Comparison of ENCODE assay signal across 14 mouse cellular contexts in the genomic region with DNA sequence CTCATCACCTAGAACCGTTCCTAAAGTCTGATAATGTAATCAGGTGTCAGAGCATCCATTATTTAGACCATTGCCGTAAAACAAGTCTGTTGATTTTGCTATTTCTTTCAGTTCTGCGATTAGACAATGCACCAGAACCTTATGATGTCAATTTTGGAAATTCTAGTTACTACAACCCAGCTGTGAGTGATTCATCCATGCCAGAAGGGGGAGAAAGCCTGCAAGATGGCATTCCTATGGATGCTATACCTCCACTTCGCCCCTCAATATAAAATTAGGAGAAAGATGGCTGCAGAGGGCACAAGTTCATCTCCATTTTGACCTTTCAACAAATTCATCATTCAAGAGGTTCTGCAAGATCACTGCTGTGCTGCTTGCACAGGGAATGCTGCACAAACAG. TPM values are rescaled to one million over a fixed set of nuclear protein-coding genes. Genes with fewer than 3 reads are reported as not detected.
"Had no signal": no experiment of that assay in that cellular context is flagged by ENCODE, and none has a peak within 500 bp of the region (broad histone marks: within the 10 kb centered on the region; RNA-seq: fewer than 3 reads in every experiment).

No protein-coding gene starts in this region.

- H3K4me3 ChIP-seq: intestine, embryonic 15.5 days; limb, embryonic 10.5 days; liver, embryonic 15.5 days; midbrain, embryonic 13.5 days had no signal

- H3K27ac ChIP-seq: intestine, embryonic 15.5 days; limb, embryonic 10.5 days; liver, embryonic 15.5 days; midbrain, embryonic 13.5 days had no signal

- DNase-seq: kidney, adult 8-10 months; kidney, postnatal 25 days; lung, adult 2 months; lung, postnatal 36 days; spleen, adult 18-20 months; thymus, adult 2 months; thymus, postnatal 25 days had no signal

RNA-seq across cellular contexts. Expression of a gene that starts 16.1 kb away (rescaled TPM):
- total RNA-seq: layer of hippocampus, adult 8-10 months; layer of hippocampus, postnatal 25 days; megakaryocyte progenitor cell, adult 5-6 weeks had no signal
